Comparison of ENCODE assay signal across 10 mouse cellular contexts in the genomic region with DNA sequence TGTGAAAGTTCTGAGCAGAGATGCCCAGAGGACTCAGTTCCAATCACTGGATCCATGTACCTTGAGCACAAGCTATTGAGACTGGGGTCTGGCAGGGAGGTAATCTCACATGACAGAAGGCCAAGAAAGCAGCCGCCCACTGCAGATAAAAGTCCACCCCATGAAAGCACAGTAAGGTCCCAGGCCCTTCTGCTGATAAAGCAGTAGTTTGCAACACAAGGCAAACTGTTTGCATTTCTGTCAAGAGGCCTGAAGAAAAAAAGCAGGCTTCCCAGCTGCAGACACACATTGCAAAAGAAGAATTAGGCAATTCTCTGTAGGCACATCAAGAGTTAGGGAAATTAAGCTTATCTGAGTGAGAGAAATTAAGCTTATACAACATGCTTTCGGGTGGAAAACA. TPM values are rescaled to one million over a fixed set of nuclear protein-coding genes. Genes with fewer than 3 reads are reported as not detected.
DNase-seq lines count a peak whose midpoint lies in the region; ATAC-seq and TF ChIP-seq lines count a peak whose summit lies in the region.
"Had no signal": no experiment of that assay in that cellular context is flagged by ENCODE, and none has a peak within 500 bp of the region (broad histone marks: within the 10 kb centered on the region; RNA-seq: fewer than 3 reads in every experiment).

No protein-coding gene starts in this region.

- no peaks in the 10 kb centered on the region for H3K27me3 ChIP-seq in hindbrain, embryonic 14.5 days (ENCODE audit: control insufficient read depth, insufficient read depth, low read length)
- no peaks in the 10 kb centered on the region for H3K27me3 ChIP-seq in hindbrain, embryonic 12.5 days
- H3K27me3 ChIP-seq in heart, embryonic 14.5 days (ENCODE audit: control insufficient read depth, insufficient read depth, low read length): no peaks in the 10 kb centered on the region

- peak overlapping the region; percentile 1; the same call in 1 of the 2 replicates for H3K27ac ChIP-seq in hindbrain, embryonic 14.5 days
- no peak overlapping the region for H3K27ac ChIP-seq in hindbrain, embryonic 12.5 days
- peak overlapping the region; percentile 92 for H3K27ac ChIP-seq in bone marrow, adult 2 months (ENCODE audit: control insufficient read depth, insufficient read depth, low read depth, low read length, poor library complexity)
- peak overlapping the region; percentile 13 to 67 for H3K27ac ChIP-seq in heart, embryonic 14.5 days (replicated peaks in 1 of 2; ENCODE audit: control insufficient read depth in 1 of 2, insufficient read depth in 1 of 2, low read depth in 2 of 2, low read length in 2 of 2)

- H3K4me1 ChIP-seq in hindbrain, embryonic 14.5 days (replicated peaks; ENCODE audit: control insufficient read depth, insufficient read depth, low read length): peaks cover 4% of the 10 kb centered on the region; the same call in 1 of the 2 replicates
- H3K4me1 ChIP-seq in hindbrain, embryonic 12.5 days: peaks cover 7% of the 10 kb centered on the region; the same call in 1 of the 2 replicates
- peaks cover 19% of the 10 kb centered on the region for H3K4me1 ChIP-seq in bone marrow, adult 2 months (ENCODE audit: control insufficient read depth, insufficient read depth, low read length)
- H3K4me1 ChIP-seq in heart, embryonic 14.5 days (ENCODE audit: control insufficient read depth in 2 of 2, insufficient read depth in 2 of 2, low read length in 2 of 2): peaks cover 26 to 84% of the 10 kb centered on the region in 2 experiments

- H3K9me3 ChIP-seq in hindbrain, embryonic 14.5 days (ENCODE audit: control insufficient read depth, low read length): no peaks in the 10 kb centered on the region
- H3K9me3 ChIP-seq in hindbrain, embryonic 12.5 days (replicated peaks): no peaks in the 10 kb centered on the region
- H3K9me3 ChIP-seq in heart, embryonic 14.5 days (ENCODE audit: control insufficient read depth, low read length): no peaks in the 10 kb centered on the region

- 59% methylated on average over 2 of the region's 2 CpGs for WGBS in hindbrain, embryonic 14.5 days
- WGBS in hindbrain, embryonic 12.5 days: 62% methylated on average over 2 of the region's 2 CpGs
- 14% methylated on average over 2 of the region's 2 CpGs for WGBS in bone marrow, adult 2 months
- 11% methylated on average over 2 of the region's 2 CpGs for WGBS in heart, embryonic 14.5 days

- no peak overlapping the region for H3K4me2 ChIP-seq in hindbrain, embryonic 14.5 days (replicated peaks)
- H3K4me2 ChIP-seq in hindbrain, embryonic 12.5 days (replicated peaks): no peak overlapping the region
- no peak overlapping the region for H3K4me2 ChIP-seq in heart, embryonic 14.5 days (ENCODE audit: low read length)

- no peak for TF ChIP-seq CTCF in bone marrow, adult 2 months (IDR thresholded peaks at IDR 0.05; ENCODE audit: control insufficient read depth, insufficient read depth, low read length)

- ATAC-seq in hindbrain, embryonic 14.5 days (ENCODE audit: low FRiP score): no peak
- no peak for ATAC-seq in hindbrain, embryonic 12.5 days (ENCODE audit: low FRiP score)
- no peak for ATAC-seq in heart, embryonic 14.5 days (ENCODE audit: insufficient number of reproducible peaks, insufficient read depth, low FRiP score, low read depth)
- ATAC-seq in megakaryocyte progenitor cell, adult 5-6 weeks (replicated peaks; ENCODE audit: poor library complexity): peak; percentile 69

- no peak for DNase-seq in hindbrain, embryonic 14.5 days (ENCODE audit: low spot score)
- no peak for DNase-seq in kidney, adult 9 months
- DNase-seq in right cerebral cortex, postnatal 36 days (ENCODE audit: low spot score in 2 of 2): no peak
- DNase-seq in thymus, postnatal 36 days: no peak
- DNase-seq: layer of hippocampus, postnatal 36 days; right cerebral cortex, postnatal 4 days had no signal

- TF ChIP-seq POLR2A in bone marrow, adult 2 months (IDR thresholded peaks at IDR 0.05; ENCODE audit: borderline replicate concordance, control insufficient read depth, low read depth, low read length): no peak

- peaks cover 12% of the 10 kb centered on the region for H3K36me3 ChIP-seq in hindbrain, embryonic 14.5 days (replicated peaks; ENCODE audit: control insufficient read depth, insufficient read depth)
- peaks cover 19% of the 10 kb centered on the region for H3K36me3 ChIP-seq in hindbrain, embryonic 12.5 days
- peaks cover 19% of the 10 kb centered on the region for H3K36me3 ChIP-seq in heart, embryonic 14.5 days (ENCODE audit: control insufficient read depth, insufficient read depth, low read length)

- no peak overlapping the region for H3K9ac ChIP-seq in hindbrain, embryonic 14.5 days
- H3K9ac ChIP-seq in hindbrain, embryonic 12.5 days: no peak overlapping the region
- H3K9ac ChIP-seq in heart, embryonic 14.5 days (ENCODE audit: low read length): peak overlapping the region; percentile 31; the same call in 1 of the 2 replicates

- H3K4me3 ChIP-seq in hindbrain, embryonic 14.5 days (replicated peaks; ENCODE audit: low read length): no peak overlapping the region
- H3K4me3 ChIP-seq in hindbrain, embryonic 12.5 days: no peak overlapping the region
- H3K4me3 ChIP-seq in bone marrow, adult 2 months (replicated peaks; ENCODE audit: control insufficient read depth, low read depth, low read length): no peak overlapping the region
- no peak overlapping the region for H3K4me3 ChIP-seq in heart, embryonic 14.5 days (ENCODE audit: control insufficient read depth in 1 of 2, insufficient read depth in 1 of 2, low read depth in 1 of 2, low read length in 2 of 2)

RNA-seq across cellular contexts. Expression of a gene that starts 54.6 kb away (rescaled TPM):
- 29.4 and 29.8 TPM in 2 replicates for polyA plus RNA-seq in hindbrain, embryonic 14.5 days (2014; fragmentation: Nextera tagmentation; extraction: Ambion mirVana)
- polyA plus RNA-seq in hindbrain, embryonic 12.5 days (2016; fragmentation: Nextera tagmentation; extraction: Ambion mirVana): 49.4 and 51.1 TPM in 2 replicates
- polyA plus RNA-seq in bone marrow, adult 2 months (2011; ENCODE audit: insufficient read depth, insufficient read length, low replicate concordance, missing spikeins): 17.5 and 28.5 TPM in 2 replicates
- polyA plus RNA-seq in heart, embryonic 14.5 days (2014; fragmentation: Nextera tagmentation; extraction: Ambion mirVana): 23.2 and 26.5 TPM in 2 replicates
- 43.8 and 53.6 TPM in 2 replicates for total RNA-seq in megakaryocyte progenitor cell, adult 5-6 weeks (2015)
- 38.2 and 40.9 TPM in 2 replicates for total RNA-seq in megakaryocyte progenitor cell, adult 5-6 weeks (2017)
